Mouse (Mus musculus) liver, embryonic 14.5 days (tissue): ENCODE measurements around the gene Cnih4.

ENCODE experiments used
- CTCF ChIP-seq: IDR thresholded peaks from 2 replicates; pipeline ENCODE4 v1.5.1; 2016; ENCODE audit warnings: antibody characterized with exemption, low read depth, control low read depth
- EP300 ChIP-seq: IDR thresholded peaks from 2 replicates; pipeline ENCODE4 v1.6.1; 2016; ENCODE audit warnings: antibody characterized with exemption, low read depth

GRCm38 (mm10) chr1:181117112-181117511 is 27.4 kb upstream of the Cnih4 start:
- TF ChIP-seq CTCF: no peak
- TF ChIP-seq EP300: no peak
